Mouse (Mus musculus) midbrain, embryonic 14.5 days (tissue): ENCODE results near the gene Dock10. TPM values are rescaled to one million over a fixed set of nuclear protein-coding genes. Genes with fewer than 3 reads are reported as not detected.

ENCODE experiments used
- ATAC-seq: fragments of 200-750 bp; cut with Nextera tagmentation; 2 replicates; pipeline ENCODE4 v1.8.0; 2017; ENCODE audit warnings: moderate number of reproducible peaks, moderate library complexity; ENCODE audit not compliant: low FRiP score, low TSS enrichment
- DNase-seq: peaks from one replicate; pipeline ENCODE4 v3.0.0-alpha.2; 2015
- H3K27ac ChIP-seq: fragments of 300-500 bp; sonication (generic); replicated peaks from 2 replicates; pipeline ENCODE4 v1.5.1; 2014; ENCODE audit warnings: mild to moderate bottlenecking, low read depth, low read length, moderate library complexity
- H3K27me3 ChIP-seq: fragments of 300-500 bp; sonication (generic); 2 replicates; pipeline ENCODE4 v1.6.1; 2014; ENCODE audit warnings: low read length, control low read depth, mixed read lengths; ENCODE audit not compliant: control insufficient read depth, insufficient read depth
- H3K36me3 ChIP-seq: fragments of 300-500 bp; sonication (generic); 2 replicates; pipeline ENCODE4 v1.6.1; 2014; ENCODE audit warnings: low read length, control low read depth; ENCODE audit not compliant: control insufficient read depth, insufficient read depth
- H3K4me1 ChIP-seq: fragments of 300-500 bp; sonication (generic); 2 replicates; pipeline ENCODE4 v1.6.1; 2014; ENCODE audit warnings: mild to moderate bottlenecking, antibody characterized with exemption, low read length, control low read depth; ENCODE audit not compliant: control insufficient read depth, insufficient read depth
- H3K4me2 ChIP-seq: fragments of 300-500 bp; sonication (generic); 2 replicates; pipeline ENCODE4 v1.6.1; 2014; ENCODE audit warnings: mild to moderate bottlenecking, low read length, moderate library complexity
- H3K4me3 ChIP-seq: fragments of 300-500 bp; sonication (generic); replicated peaks from 2 replicates; pipeline ENCODE4 v1.5.1; 2014; ENCODE audit warnings: low read depth, low read length
- H3K9ac ChIP-seq: fragments of 300-500 bp; sonication (generic); replicated peaks from 2 replicates; pipeline ENCODE4 v1.6.1; 2014; ENCODE audit warnings: mild to moderate bottlenecking, low read length, moderate library complexity
- H3K9me3 ChIP-seq: fragments of 300-500 bp; sonication (generic); 2 replicates; pipeline ENCODE4 v1.6.1; 2016; ENCODE audit warnings: low read length, control low read depth, mixed read lengths; ENCODE audit not compliant: control insufficient read depth
- WGBS: fragments of 180-500 bp; shearing (Covaris S2); extraction: QIAGEN DNeasy Blood & Tissue Kit; methylation state at CpG from one replicate; pipeline ENCODE4 v1.1.7; 2014; 5-methylcytosine and 5-hydroxymethylcytosine counted together
- polyA plus RNA-seq: library from polyadenylated mRNA; unstranded; fragments of >200 nt; fragmentation: Nextera tagmentation; extraction: Ambion mirVana; gene quantifications from 2 replicates; pipeline ENCODE4 v1.2.1, GENCODE M21; 2014

Gene Dock10
- polyA plus RNA-seq, 1 experiment from 2014 or later: 3.1 TPM

DNA sequence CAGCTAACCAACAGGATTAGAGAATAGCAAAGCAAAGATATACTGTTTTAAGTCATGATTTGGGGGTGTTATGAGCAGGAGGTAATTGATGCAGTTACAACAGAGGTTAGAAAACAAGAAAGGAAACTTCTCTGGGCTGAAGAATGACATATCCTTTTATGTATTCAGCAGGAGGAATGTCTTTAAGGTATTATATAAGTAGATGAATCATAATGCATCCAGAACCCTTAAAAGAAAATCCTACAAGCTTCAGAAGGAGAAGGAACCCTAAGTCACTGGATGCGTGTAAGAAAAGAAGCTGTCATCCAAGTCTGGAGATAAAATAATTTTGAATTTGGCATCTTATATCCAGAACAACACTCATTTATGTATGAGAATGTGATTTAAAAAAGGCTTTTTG, 285.9 kb downstream of the Dock10 start:
- Histone ChIP-seq H3K4me1 (no peaks in the 10 kb centered on the region), H3K4me2 (no peak overlapping the region), H3K4me3 (no peak overlapping the region), H3K9ac (no peak overlapping the region), H3K9me3 (no peaks in the 10 kb centered on the region), H3K27me3 (no peaks in the 10 kb centered on the region), H3K27ac (no peak overlapping the region), H3K36me3 (no peaks in the 10 kb centered on the region)
- ATAC-seq (no peak), DNase-seq (no peak)
- 85% methylated on average over 1 of the region's 1 CpGs for WGBS

GRCm38 (mm10) chr1:80461348-80461747, 297.0 kb downstream of the Dock10 start, which contains the start of gene Gm45261:
Gm45261 (minus strand) TSS chr1:80461448.
- no peak within 1 kb of the TSS for H3K9ac ChIP-seq
- no peaks in the 10 kb centered on the region for H3K9me3 ChIP-seq
- H3K27ac ChIP-seq: no peak within 1 kb of the TSS
- no peaks in the 10 kb centered on the region for H3K27me3 ChIP-seq
- no peaks in the 10 kb centered on the region for H3K36me3 ChIP-seq
- no peak within 1 kb of the TSS for H3K4me3 ChIP-seq
- H3K4me2 ChIP-seq: no peak within 1 kb of the TSS
- ATAC-seq (no peak), DNase-seq (no peak)
- H3K4me1 ChIP-seq: no peaks in the 10 kb centered on the region
- 78% methylated on average over 6 of the region's 6 CpGs for WGBS

GRCm38 (mm10) chr1:80459923-80460322, 298.4 kb downstream of the Dock10 start:
- H3K4me3 ChIP-seq: no peak overlapping the region
- H3K9me3 ChIP-seq: no peaks in the 10 kb centered on the region
- 80% methylated on average over 1 of the region's 1 CpGs for WGBS
- H3K27me3 ChIP-seq: no peaks in the 10 kb centered on the region
- no peaks in the 10 kb centered on the region for H3K36me3 ChIP-seq
- H3K4me1 ChIP-seq: no peaks in the 10 kb centered on the region
- no peak overlapping the region for H3K27ac ChIP-seq
- H3K4me2 ChIP-seq: no peak overlapping the region
- ATAC-seq (no peak), DNase-seq (no peak)
- H3K9ac ChIP-seq: no peak overlapping the region

- DNase-seq: no peak
- ATAC-seq: no peak
Observed at GRCm38 (mm10) chr1:80459477-80459876, 298.9 kb downstream of the Dock10 start.

GRCm38 (mm10) chr1:80453971-80454370, 304.4 kb downstream of the Dock10 start:
- no peak overlapping the region for H3K27ac ChIP-seq

More at GRCm38 (mm10) chr1:80459477-80459876, 298.9 kb downstream of the Dock10 start:
- Histone ChIP-seq H3K36me3 (no peaks in the 10 kb centered on the region), H3K4me2 (no peak overlapping the region), H3K4me1 (no peaks in the 10 kb centered on the region), H3K27me3 (no peaks in the 10 kb centered on the region), H3K27ac (no peak overlapping the region), H3K4me3 (no peak overlapping the region), H3K9me3 (no peaks in the 10 kb centered on the region), H3K9ac (no peak overlapping the region)

DNA sequence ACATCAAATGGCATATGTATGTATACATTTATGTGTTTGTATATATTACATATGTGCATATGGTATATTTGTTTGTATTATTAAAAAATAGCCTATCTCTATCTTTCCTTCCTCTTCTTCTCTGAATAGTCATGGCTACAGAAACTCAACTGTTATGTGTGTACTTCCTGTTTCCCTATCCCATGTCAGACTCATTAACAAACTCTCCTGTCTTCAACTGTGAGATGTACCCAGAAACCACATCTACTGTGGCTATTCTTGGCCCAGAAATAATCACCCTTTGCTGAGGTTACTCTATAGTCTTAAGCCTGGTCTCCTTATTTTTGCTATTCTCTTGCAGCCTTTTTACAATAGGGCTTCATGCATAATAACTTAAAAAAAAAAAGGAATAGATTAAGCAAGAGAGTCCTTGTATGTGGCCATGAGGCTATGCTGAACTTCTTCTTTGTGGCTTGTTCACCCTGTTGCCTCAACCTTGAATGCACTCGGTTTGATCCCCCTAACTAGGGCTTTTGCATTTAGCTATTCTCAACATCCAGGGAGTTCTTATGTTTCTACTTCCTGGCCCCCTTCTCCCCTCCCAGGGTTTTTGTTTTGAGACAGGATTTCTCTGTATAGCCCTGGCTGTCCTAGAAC, 306.3 kb downstream of the Dock10 start:
- Histone ChIP-seq H3K27ac (no peak overlapping the region), H3K27me3 (no peaks in the 10 kb centered on the region)
- WGBS: 84% methylated on average over 1 of the region's 1 CpGs

More at GRCm38 (mm10) chr1:80453971-80454370, 304.4 kb downstream of the Dock10 start:
- H3K27me3 ChIP-seq: no peaks in the 10 kb centered on the region
- no peak overlapping the region for H3K4me3 ChIP-seq
- no peak overlapping the region for H3K4me2 ChIP-seq
- ATAC-seq: no peak
- no peak overlapping the region for H3K9ac ChIP-seq
- H3K4me1 ChIP-seq: no peaks in the 10 kb centered on the region
- DNase-seq: no peak
- no peaks in the 10 kb centered on the region for H3K36me3 ChIP-seq
- WGBS: 81% methylated on average over 2 of the region's 2 CpGs
- H3K9me3 ChIP-seq: no peaks in the 10 kb centered on the region

More for the DNA sequence above, 306.3 kb downstream of the Dock10 start:
- no peak overlapping the region for H3K4me2 ChIP-seq
- H3K9ac ChIP-seq: no peak overlapping the region
- no peaks in the 10 kb centered on the region for H3K9me3 ChIP-seq
- no peaks in the 10 kb centered on the region for H3K36me3 ChIP-seq
- no peak overlapping the region for H3K4me3 ChIP-seq
- no peak for DNase-seq
- no peaks in the 10 kb centered on the region for H3K4me1 ChIP-seq
- no peak for ATAC-seq
